ENCODE assay signal across 12 mouse cellular contexts in the genomic region with DNA sequence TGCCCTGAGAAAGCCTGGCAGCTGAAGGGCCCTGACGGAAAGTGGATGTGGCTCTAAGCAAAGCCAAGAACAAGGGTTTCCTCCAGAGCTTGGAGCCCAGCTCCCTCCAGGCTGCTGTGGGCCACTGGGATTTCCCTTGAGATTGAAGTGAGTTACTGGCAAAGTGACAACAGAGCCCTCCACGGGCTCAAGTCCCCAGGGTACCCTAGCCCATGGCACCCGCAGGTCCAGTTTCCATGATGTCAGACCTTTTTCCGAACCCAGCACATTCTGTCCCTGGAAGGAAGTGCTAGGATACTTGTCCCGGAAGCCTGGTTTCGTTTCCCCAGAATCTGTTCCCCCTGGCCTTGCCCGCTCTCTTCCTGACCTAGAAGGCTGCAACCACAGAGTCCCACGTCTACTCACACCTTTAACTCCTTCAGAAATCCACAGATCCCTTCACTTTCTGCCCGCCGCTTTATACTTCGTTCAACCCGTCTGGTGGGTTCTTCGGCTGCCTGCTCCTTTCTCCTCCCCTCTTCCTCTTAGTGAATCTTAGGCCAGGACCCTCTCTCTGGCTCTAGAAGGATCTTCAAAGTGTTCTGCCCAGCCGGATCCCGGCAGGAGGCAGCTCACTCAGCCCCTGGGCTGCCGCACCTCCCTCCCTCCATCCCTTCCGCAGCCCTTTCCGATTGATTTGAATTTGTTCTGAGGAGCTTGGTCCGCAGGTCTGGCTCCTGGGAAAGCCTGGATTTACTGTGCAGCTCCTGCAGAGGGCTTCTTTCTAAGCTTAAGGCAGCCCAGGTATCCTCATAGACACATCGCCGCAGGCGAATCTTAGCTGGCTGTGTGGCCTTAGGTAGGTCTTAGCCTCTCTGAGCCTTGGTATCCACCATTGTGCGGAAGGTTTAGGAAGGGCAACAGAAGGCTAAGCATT. TPM values are rescaled to one million over a fixed set of nuclear protein-coding genes. Genes with fewer than 3 reads are reported as not detected.
DNase-seq lines count a peak whose midpoint lies in the region; ATAC-seq and TF ChIP-seq lines count a peak whose summit lies in the region.
"Had no signal": no experiment of that assay in that cellular context is flagged by ENCODE, and none has a peak within 500 bp of the region (broad histone marks: within the 10 kb centered on the region; RNA-seq: fewer than 3 reads in every experiment).

No protein-coding gene starts in this region.

- H3K27ac ChIP-seq in ES-Bruce4 (ENCODE audit: insufficient read depth, low read length), result no peak overlapping the region
- no peak overlapping the region for H3K27ac ChIP-seq in hindbrain, embryonic 15.5 days (replicated peaks)
- H3K27ac ChIP-seq: limb, embryonic 15.5 days had no signal

- DNase-seq in kidney, adult 18-20 months, result peak; percentile 21
- DNase-seq in kidney, adult 8-10 months, result no peak
- DNase-seq in spleen, adult 12 weeks (ENCODE audit: low spot score), result no peak
- DNase-seq in thymus, postnatal 25 days, result no peak
- no peak for DNase-seq in cerebellum, postnatal 4 days (ENCODE audit: low spot score in 2 of 2)

- H3K9ac ChIP-seq in ES-Bruce4 (ENCODE audit: low read depth, poor library complexity, severe bottlenecking), result peak overlapping the region; percentile 33; the same call in 1 of the 2 replicates
- H3K9ac ChIP-seq in hindbrain, embryonic 15.5 days, result no peak overlapping the region
- H3K9ac ChIP-seq: limb, embryonic 15.5 days had no signal

- no peak for TF ChIP-seq EP300 in ES-Bruce4 (IDR thresholded peaks at IDR 0.05; ENCODE audit: insufficient read depth, low read depth, low read length)

- peaks cover 15% of the 10 kb centered on the region for H3K27me3 ChIP-seq in ES-Bruce4 (ENCODE audit: control insufficient read depth, insufficient read depth, low read length, poor library complexity, severe bottlenecking)
- peaks cover 81% of the 10 kb centered on the region for H3K27me3 ChIP-seq in hindbrain, embryonic 15.5 days

- H3K4me2 ChIP-seq in hindbrain, embryonic 15.5 days, result peak overlapping the region; percentile 34
- H3K4me2 ChIP-seq: limb, embryonic 15.5 days had no signal

- ATAC-seq in common myeloid progenitor, adult 5-6 weeks (replicated peaks; ENCODE audit: low read depth, poor library complexity, severe bottlenecking), result peak; percentile 24; the same call in 1 of the 2 replicates
- no peak for ATAC-seq in hindbrain, embryonic 15.5 days (ENCODE audit: low FRiP score, low read depth)

- H3K4me1 ChIP-seq in ES-Bruce4 (ENCODE audit: control insufficient read depth, insufficient read depth, low read length), result no peaks in the 10 kb centered on the region
- peaks cover 24% of the 10 kb centered on the region for H3K4me1 ChIP-seq in hindbrain, embryonic 15.5 days (replicated peaks)

- no peaks in the 10 kb centered on the region for H3K36me3 ChIP-seq in ES-Bruce4 (ENCODE audit: control insufficient read depth, insufficient read depth, low read length, poor library complexity, severe bottlenecking)
- no peaks in the 10 kb centered on the region for H3K36me3 ChIP-seq in hindbrain, embryonic 15.5 days
- H3K36me3 ChIP-seq: limb, embryonic 15.5 days had no signal

- H3K4me3 ChIP-seq in ES-Bruce4 (ENCODE audit: low read depth, low read length), result peak overlapping the region; percentile 7; the same call in 1 of the 2 replicates
- no peak overlapping the region; the same call in 1 of the 2 replicates for H3K4me3 ChIP-seq in hindbrain, embryonic 15.5 days
- H3K4me3 ChIP-seq: limb, embryonic 15.5 days had no signal

- TF ChIP-seq POLR2A in ES-Bruce4 (IDR thresholded peaks at IDR 0.05; ENCODE audit: insufficient read depth, low read length), result no peak

- WGBS in hindbrain, embryonic 15.5 days, result 3% methylated on average over 23 of the region's 23 CpGs

- no peak for TF ChIP-seq CTCF in ES-Bruce4 (IDR thresholded peaks at IDR 0.05; ENCODE audit: low read depth, low read length)

- no peaks in the 10 kb centered on the region for H3K9me3 ChIP-seq in ES-Bruce4 (replicated peaks; ENCODE audit: control insufficient read depth, insufficient read depth, low read length, poor library complexity, severe bottlenecking)
- no peaks in the 10 kb centered on the region for H3K9me3 ChIP-seq in hindbrain, embryonic 15.5 days
- H3K9me3 ChIP-seq: limb, embryonic 15.5 days had no signal

RNA-seq across cellular contexts. Expression of a gene that starts 7.0 kb away (rescaled TPM):
- not detected in 2 replicates for polyA plus RNA-seq in ES-Bruce4 (2011; ENCODE audit: insufficient read depth, insufficient read length, low read depth, missing spikeins)
- total RNA-seq in common myeloid progenitor, adult 5-6 weeks (2017), result not detected in 2 replicates
- polyA plus RNA-seq in hindbrain, embryonic 15.5 days (2015; fragmentation: Nextera tagmentation; extraction: Ambion mirVana), result 9.9 and 12.2 TPM in 2 replicates
- total RNA-seq: megakaryocyte-erythroid progenitor cell, adult 5-6 weeks had no signal
- polyA plus RNA-seq: cortical plate, adult 2 months; stomach, embryonic 16.5 days had no signal

Comparison
In these comparisons a context has a peak if more than half of its experiments do, and no peak if none do; other contexts are left out.
1. RNA of a gene that starts 7.0 kb away (polyA plus RNA-seq): 9.9 to 12.2 TPM in hindbrain, embryonic 15.5 days; not detected in ES-Bruce4; every median in the first group is over 10 times any median in the second.